Mouse (Mus musculus) olfactory bulb, adult 2 months (tissue): ENCODE measurements around the gene Cd160.

Experiments
- CTCF ChIP-seq: fragments of 200-500 bp; IDR thresholded peaks from 2 replicates; pipeline ENCODE4 v1.5.1; 2012; ENCODE audit warnings: low read depth, mild to moderate bottlenecking, low read length, moderate library complexity; ENCODE audit not compliant: insufficient read depth
- POLR2A ChIP-seq: fragments of 200-500 bp; IDR thresholded peaks from 2 replicates; pipeline ENCODE4 v1.6.1; 2012; ENCODE audit warnings: mild to moderate bottlenecking, low read depth, low read length, moderate library complexity; ENCODE audit not compliant: insufficient read depth

DNA sequence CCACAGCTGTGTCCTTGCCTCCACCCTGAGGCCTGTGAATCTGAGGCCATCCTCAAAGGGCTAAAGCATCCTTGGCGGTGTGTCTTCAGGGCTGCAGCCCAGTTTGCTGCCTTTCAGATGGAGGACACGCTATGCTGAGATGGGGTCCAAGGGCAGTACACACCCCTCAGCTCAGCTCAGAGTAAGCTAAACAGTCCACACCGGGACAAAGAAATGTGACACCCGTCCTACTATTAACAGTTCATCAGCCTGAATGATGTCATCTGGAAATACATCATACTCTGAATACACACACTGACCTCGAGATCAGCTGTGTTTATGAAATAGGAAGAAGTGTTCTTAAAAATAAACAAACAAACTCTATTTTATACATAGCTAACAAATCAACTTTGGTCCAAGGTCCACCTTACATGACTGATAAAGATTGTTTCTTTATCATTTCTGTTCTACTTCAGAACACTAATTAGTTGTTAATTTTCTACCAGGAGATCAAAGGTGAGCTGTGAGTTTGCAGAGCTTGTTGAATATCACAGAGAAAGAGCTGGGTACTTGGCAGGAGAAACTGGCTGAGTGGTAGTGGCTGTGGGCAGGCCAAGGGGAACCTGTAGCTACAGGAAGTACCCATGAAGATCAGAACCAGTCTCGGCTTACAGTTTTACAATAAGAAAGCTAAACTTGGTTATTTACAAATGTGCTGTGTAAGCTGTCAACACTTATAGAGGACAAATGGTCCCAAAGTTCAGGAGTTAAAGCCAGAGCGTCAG, 45.8 kb upstream of the Cd160 start:
- TF ChIP-seq CTCF (no peak), POLR2A (no peak)
